Mouse (Mus musculus) heart, embryonic 16.5 days (tissue): ENCODE results near the gene Cops9. TPM values are rescaled to one million over a fixed set of nuclear protein-coding genes. Genes with fewer than 3 reads are reported as not detected.

Experiments
- ATAC-seq: fragments of 200-750 bp; cut with Nextera tagmentation; replicated peaks from 2 replicates; pipeline ENCODE4 v1.8.0; 2017; ENCODE audit warnings: moderate number of reproducible peaks; ENCODE audit not compliant: insufficient read depth, low FRiP score; ENCODE audit errors: extremely low read depth
- H3K27ac ChIP-seq: fragments of 300-500 bp; sonication (generic); 2 replicates; pipeline ENCODE4 v1.5.1; 2014; ENCODE audit warnings: mild to moderate bottlenecking, low read length, control low read depth, moderate library complexity
- H3K27me3 ChIP-seq: fragments of 300-500 bp; sonication (generic); 2 replicates; pipeline ENCODE4 v1.6.1; 2014; ENCODE audit warnings: low read length, mixed read lengths; ENCODE audit not compliant: control insufficient read depth, insufficient read depth
- H3K36me3 ChIP-seq: fragments of 300-500 bp; sonication (generic); 2 replicates; pipeline ENCODE4 v1.6.1; 2014; ENCODE audit not compliant: control insufficient read depth, insufficient read depth
- H3K4me1 ChIP-seq: fragments of 300-500 bp; sonication (generic); 2 replicates; pipeline ENCODE4 v1.6.1; 2014; ENCODE audit warnings: low read length, mixed read lengths; ENCODE audit not compliant: control insufficient read depth, insufficient read depth
- H3K4me2 ChIP-seq: fragments of 300-500 bp; sonication (generic); 2 replicates; pipeline ENCODE4 v1.6.1; 2014; ENCODE audit warnings: low read depth, mild to moderate bottlenecking, control low read depth, low read length
- H3K4me3 ChIP-seq: fragments of 300-500 bp; sonication (generic); 2 replicates; pipeline ENCODE4 v1.5.1; 2014; ENCODE audit warnings: mild to moderate bottlenecking, control low read depth, low read length
- H3K9ac ChIP-seq: fragments of 300-500 bp; sonication (generic); 2 replicates; pipeline ENCODE4 v1.6.1; 2014; ENCODE audit warnings: low read length, control low read depth
- H3K9me3 ChIP-seq: fragments of 300-500 bp; sonication (generic); replicated peaks from 2 replicates; pipeline ENCODE4 v1.6.1; 2016; ENCODE audit warnings: low read length; ENCODE audit not compliant: control insufficient read depth
- WGBS: fragments of 180-500 bp; shearing (Covaris S2); extraction: QIAGEN DNeasy Blood & Tissue Kit; methylation state at CpG from one replicate; pipeline ENCODE4 v1.1.7; 2014; 5-methylcytosine and 5-hydroxymethylcytosine counted together
- polyA plus RNA-seq: library from polyadenylated mRNA; unstranded; fragments of >200 nt; fragmentation: Nextera tagmentation; extraction: Ambion mirVana; gene quantifications from 2 replicates; pipeline ENCODE4 v1.2.1, GENCODE M21; 2015

Gene Cops9
- polyA plus RNA-seq, 1 experiment from 2014 or later, result 342 TPM

DNA sequence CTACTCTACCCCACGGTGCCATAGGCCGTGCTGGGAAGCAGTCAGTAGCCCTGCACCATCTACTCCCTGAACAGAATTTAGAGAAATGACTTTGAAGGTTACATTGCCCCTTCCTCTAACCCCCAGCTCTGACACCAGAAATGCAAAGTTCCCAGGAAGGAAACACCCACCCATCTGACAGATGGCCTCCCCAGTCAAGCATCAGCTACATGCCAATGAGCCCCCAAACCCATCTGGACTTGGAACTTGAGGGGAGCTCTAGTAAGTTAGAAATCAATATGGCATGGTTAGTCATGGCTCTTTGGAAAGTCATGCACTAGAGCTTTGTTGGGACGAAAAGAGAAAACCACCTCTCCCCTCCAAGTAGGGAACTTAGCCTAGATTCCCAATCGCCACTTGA, 3.0 kb downstream of the Cops9 start:
- no peaks in the 10 kb centered on the region for H3K9me3 ChIP-seq
- no peak overlapping the region for H3K4me2 ChIP-seq
- H3K4me3 ChIP-seq, result no peak overlapping the region
- ATAC-seq, result no peak
- WGBS, result 97% methylated on average over 4 of the region's 4 CpGs
- peaks cover 11% of the 10 kb centered on the region for H3K36me3 ChIP-seq
- H3K27me3 ChIP-seq, result no peaks in the 10 kb centered on the region
- no peak overlapping the region for H3K9ac ChIP-seq
- H3K4me1 ChIP-seq, result peaks cover 17% of the 10 kb centered on the region
- no peak overlapping the region for H3K27ac ChIP-seq

DNA sequence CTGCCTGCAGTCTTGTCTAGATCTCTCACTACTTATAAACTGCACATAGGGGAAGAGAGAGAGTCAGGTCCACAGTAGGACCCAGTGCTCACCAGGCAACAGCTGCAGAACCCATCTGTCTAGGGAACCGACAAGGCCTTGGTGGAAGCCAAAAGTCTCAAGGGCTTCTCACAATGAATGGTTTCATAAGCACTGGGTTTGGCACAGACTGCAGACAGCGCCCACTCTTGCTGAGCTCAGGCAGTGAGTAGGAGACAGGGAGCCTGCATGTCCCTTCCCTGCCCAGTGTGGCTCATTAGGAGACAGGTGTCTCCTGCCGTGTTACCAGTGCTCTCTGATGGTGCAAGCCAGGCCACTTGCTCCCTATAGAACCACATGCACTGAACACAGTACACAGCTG, 3.6 kb downstream of the Cops9 start:
- no peak overlapping the region for H3K4me3 ChIP-seq
- H3K9me3 ChIP-seq, result no peaks in the 10 kb centered on the region
- H3K36me3 ChIP-seq, result peaks cover 11% of the 10 kb centered on the region
- WGBS, result 88% methylated on average over 3 of the region's 3 CpGs
- no peaks in the 10 kb centered on the region for H3K27me3 ChIP-seq
- H3K9ac ChIP-seq, result no peak overlapping the region
- no peak overlapping the region for H3K4me2 ChIP-seq
- H3K4me1 ChIP-seq, result peaks cover 17% of the 10 kb centered on the region
- no peak overlapping the region for H3K27ac ChIP-seq
- no peak for ATAC-seq

DNA sequence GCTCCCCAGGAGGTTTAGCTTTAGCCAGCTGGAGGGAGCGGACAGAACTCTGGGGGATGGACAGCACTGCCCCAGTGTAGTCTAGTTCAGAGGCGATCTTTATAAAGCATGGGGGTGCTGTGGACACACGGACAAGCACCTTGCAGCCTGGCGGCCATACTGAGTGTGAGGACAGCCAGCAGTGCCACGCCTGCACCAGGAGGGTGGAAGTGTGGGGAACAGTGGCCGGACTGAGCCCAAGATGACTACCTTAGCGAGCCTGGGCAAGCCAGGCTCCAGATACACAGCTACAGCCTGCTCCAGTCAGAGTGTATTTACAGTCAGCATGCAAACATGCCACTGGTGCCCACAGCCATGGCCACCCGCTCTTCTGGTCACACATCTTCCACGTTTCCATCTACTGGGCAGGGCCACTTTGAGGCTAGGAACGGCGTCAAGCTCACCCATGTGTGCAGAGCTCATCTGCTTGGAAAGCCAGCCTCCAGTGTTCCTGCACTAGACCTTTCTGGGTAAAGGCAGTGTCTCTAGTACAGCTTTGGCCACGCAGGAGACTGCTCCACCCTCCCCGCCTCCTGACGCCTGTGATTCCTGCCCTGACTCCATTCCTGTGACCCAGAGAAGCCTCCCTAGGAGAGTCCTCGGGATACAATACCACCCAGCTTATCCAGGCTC, 4.1 kb downstream of the Cops9 start:
- no peak overlapping the region for H3K27ac ChIP-seq
- no peak overlapping the region for H3K4me2 ChIP-seq
- WGBS, result 89% methylated on average over 15 of the region's 15 CpGs
- H3K4me3 ChIP-seq, result no peak overlapping the region
- H3K9me3 ChIP-seq, result no peaks in the 10 kb centered on the region
- H3K36me3 ChIP-seq, result peaks cover 11% of the 10 kb centered on the region
- ATAC-seq, result no peak
- H3K4me1 ChIP-seq, result peaks cover 17% of the 10 kb centered on the region
- no peak overlapping the region for H3K9ac ChIP-seq
- H3K27me3 ChIP-seq, result no peaks in the 10 kb centered on the region

DNA sequence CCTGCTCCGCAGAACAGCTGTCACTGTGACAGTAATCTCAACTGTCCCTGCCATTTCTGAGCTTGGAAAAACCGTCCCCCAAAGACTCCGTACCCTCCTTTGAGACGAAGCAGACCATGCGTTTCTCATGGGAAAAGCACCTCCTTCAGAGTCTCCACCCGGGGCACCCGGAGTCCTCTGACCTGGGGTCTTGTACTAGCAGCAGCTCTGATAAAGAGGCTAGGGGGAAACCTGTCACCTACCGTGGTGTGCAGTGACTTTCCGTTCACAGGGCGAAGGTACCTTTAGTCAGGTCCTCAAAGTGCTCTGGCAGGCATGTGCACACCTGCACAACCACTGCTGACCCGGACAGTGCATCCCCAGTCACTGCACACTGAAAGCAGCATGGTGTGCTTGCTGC, 5.1 kb downstream of the Cops9 start:
- Histone ChIP-seq H3K27me3 (no peaks in the 10 kb centered on the region), H3K9me3 (no peaks in the 10 kb centered on the region), H3K4me1 (peaks cover 13% of the 10 kb centered on the region), H3K27ac (no peak overlapping the region), H3K4me2 (no peak overlapping the region), H3K36me3 (peaks cover 11% of the 10 kb centered on the region), H3K9ac (no peak overlapping the region), H3K4me3 (no peak overlapping the region)
- no peak for ATAC-seq
- 94% methylated on average over 11 of the region's 11 CpGs for WGBS

DNA sequence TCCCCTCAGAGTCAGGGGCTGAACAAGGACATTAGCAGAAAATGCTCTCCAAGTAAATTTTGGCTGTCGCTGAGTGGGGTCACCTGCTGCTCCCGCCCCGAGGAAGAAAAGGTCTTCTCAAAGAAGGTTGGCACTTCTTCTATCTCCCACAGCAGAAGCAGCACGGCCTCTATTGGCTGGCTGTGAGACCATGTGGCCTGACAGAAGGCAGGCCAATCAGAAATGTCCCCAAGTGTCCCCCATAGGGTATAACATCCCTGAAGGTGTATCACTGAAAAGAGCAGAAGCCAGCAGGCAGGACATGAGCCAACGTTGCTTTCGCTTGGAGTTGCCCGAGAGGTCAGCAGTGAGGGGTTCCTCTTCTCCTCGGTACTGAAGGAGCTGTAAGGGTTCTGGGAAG, 5.8 kb downstream of the Cops9 start:
- no peak for ATAC-seq
- 85% methylated on average over 8 of the region's 8 CpGs for WGBS

DNA sequence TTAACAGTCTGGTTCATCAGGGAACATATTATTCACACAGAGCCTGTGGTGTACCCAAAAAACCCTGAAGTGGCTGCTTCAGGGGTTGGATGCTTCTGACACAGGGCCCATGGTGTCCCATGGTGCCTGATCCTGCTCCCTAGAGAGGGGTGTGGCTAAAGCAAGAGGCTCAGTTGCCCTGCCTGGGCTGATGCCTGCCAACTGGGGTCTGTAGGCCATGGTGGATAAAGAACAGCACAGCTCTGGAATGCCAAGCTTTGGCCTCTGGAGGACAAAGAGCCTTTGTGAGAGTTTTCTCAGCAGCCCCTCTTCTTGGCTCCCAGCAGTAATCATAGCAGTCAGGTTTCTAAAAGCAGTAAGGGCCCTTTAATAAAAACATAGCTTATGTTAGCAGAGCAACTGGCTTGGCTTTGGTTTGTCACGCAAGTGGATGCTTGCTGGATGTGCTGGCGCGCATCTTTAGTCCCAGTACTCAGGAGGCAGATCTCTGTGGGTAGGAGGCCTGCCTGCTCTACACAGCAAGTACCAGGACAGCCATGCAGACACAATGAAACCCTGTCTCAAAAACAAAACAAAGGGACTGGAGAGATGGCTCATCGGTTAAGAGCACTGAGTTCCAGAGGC, 6.7 kb downstream of the Cops9 start:
- Histone ChIP-seq H3K4me2 (no peak overlapping the region), H3K9me3 (no peaks in the 10 kb centered on the region), H3K9ac (no peak overlapping the region), H3K36me3 (peaks cover 11% of the 10 kb centered on the region), H3K27me3 (no peaks in the 10 kb centered on the region), H3K4me3 (no peak overlapping the region), H3K27ac (no peak overlapping the region), H3K4me1 (peaks cover 2% of the 10 kb centered on the region; the same call in 1 of the 2 replicates)
- 76% methylated on average over 4 of the region's 4 CpGs for WGBS
- ATAC-seq, result no peak

More for the DNA sequence above, 5.8 kb downstream of the Cops9 start:
- no peaks in the 10 kb centered on the region for H3K9me3 ChIP-seq
- no peak overlapping the region for H3K9ac ChIP-seq
- peaks cover 11% of the 10 kb centered on the region for H3K4me1 ChIP-seq
- H3K4me2 ChIP-seq, result no peak overlapping the region
- no peaks in the 10 kb centered on the region for H3K27me3 ChIP-seq
- H3K36me3 ChIP-seq, result peaks cover 11% of the 10 kb centered on the region
- no peak overlapping the region for H3K4me3 ChIP-seq
- H3K27ac ChIP-seq, result no peak overlapping the region

DNA sequence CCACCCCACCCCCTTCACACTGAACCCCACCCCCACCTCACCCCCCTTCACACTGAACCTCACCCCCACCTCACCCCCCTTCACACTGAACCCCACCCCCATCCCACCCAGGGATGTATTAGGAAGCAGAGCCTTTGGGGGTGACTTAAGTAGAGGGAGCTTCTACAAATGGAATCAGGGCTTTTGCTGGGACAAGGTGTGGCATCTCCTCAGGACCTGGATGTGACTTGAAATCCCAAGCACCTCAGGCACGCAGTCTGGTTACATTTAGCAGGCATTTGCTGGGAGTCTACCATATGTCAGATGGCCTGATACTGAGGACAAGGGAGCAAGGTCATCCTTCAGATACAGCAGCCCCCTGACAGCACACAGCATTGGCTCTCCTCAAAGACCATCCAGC, 7.2 kb downstream of the Cops9 start:
- WGBS, result 52% methylated on average over 1 of the region's 1 CpGs
- Histone ChIP-seq H3K4me2 (no peak overlapping the region), H3K36me3 (peaks cover 11% of the 10 kb centered on the region), H3K4me3 (no peak overlapping the region), H3K4me1 (no peaks in the 10 kb centered on the region), H3K9me3 (no peaks in the 10 kb centered on the region), H3K27me3 (no peaks in the 10 kb centered on the region), H3K27ac (no peak overlapping the region), H3K9ac (no peak overlapping the region)
- no peak for ATAC-seq

DNA sequence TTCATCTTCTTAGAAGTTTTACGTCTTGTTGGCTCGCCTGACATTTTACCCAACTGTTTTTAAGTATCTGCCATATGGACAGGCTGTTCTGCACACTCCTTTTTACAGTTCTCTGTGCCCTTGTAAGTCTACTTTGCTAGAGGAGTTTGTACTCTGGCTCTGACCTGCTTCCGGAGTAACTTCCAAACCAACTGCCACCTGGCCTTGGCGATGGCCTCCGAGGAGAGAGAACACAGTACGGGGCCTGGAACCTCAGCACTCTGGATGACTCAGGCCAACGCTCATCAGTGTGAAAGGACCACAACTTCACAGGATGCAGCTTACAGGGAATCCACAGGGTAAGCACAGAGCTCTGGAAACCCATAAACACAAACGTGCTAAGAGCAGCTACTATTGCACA, 8.1 kb downstream of the Cops9 start:
- 82% methylated on average over 8 of the region's 8 CpGs for WGBS
- Histone ChIP-seq H3K9ac (no peak overlapping the region), H3K27ac (no peak overlapping the region), H3K36me3 (peaks cover 11% of the 10 kb centered on the region), H3K4me3 (no peak overlapping the region), H3K4me2 (no peak overlapping the region), H3K9me3 (no peaks in the 10 kb centered on the region), H3K4me1 (no peaks in the 10 kb centered on the region), H3K27me3 (no peaks in the 10 kb centered on the region)
- no peak for ATAC-seq

DNA sequence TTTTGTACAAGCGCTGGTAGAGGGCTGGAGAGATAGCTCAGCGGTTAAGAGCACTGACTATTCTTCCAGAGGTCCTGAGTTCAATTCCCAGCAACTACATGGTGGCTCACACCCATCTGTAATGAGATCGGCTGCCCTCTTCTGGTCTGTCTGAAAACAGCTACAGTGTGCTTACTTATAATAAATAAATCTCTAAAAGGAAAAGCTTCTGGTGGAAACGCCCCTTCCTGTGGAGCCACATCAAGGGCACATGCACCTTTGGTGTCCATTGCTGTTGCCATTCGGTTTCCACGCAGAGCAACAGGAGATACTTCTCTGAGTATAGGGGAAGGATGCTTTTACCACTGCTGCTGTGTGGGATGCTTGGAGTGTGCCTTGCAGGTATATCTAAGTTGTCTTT, 8.8 kb downstream of the Cops9 start:
- ATAC-seq, result no peak
- Histone ChIP-seq H3K27me3 (no peaks in the 10 kb centered on the region), H3K36me3 (peaks cover 11% of the 10 kb centered on the region), H3K9ac (no peak overlapping the region), H3K4me2 (no peak overlapping the region), H3K4me3 (no peak overlapping the region), H3K4me1 (no peaks in the 10 kb centered on the region), H3K9me3 (no peaks in the 10 kb centered on the region), H3K27ac (no peak overlapping the region)
- 62% methylated on average over 6 of the region's 6 CpGs for WGBS
